Mouse (Mus musculus) activated CD4-positive, CD25-positive, alpha-beta regulatory T cell, adult 9 weeks (primary cell): ENCODE results near the gene Tssc4. TPM values are rescaled to one million over a fixed set of nuclear protein-coding genes. Genes with fewer than 3 reads are reported as not detected.

ENCODE experiments used
- polyA plus RNA-seq: library from polyadenylated mRNA; unstranded; fragments of 100-300 nt; shearing (Covaris generic); gene quantifications from one replicate; pipeline ENCODE4 v1.2.1, GENCODE M21; 2017

Tssc4 gene
- polyA plus RNA-seq = 53.5 TPM

DNA sequence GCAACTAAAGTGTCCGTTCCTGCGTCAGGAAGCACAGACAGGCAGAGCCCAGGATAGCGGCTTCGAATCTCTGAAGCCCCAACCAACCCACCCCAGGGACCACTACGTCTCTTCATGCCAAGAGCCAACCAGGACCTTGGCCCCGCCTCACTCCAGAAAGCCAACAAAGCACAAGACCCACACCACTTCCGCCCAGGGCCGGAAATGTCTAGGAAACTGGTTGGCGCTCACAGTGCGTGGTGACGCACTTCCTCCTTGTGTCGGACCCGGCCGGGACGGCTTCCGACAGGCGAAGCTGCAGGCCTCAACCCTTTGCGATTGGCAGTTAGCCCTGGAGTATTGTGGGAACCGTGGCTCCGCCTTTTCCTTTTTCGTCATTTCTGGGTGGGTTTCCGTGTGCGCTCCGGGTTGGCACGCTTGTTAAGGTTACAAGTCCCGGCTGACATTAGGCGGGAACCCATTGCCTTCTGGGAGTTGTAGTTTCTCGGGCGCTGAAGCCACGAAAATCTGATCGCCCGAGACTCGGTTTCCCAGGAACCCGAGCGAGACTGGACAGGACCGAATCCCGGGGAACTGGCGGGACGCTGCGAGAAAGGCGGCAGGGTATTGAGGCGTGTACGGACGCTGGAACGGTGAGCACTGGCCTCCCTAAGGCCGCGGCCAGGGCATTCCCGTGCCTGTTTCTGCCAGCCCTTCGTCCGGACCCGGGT is at the start of gene Tssc4:
Gene Tssc4 (plus strand): TSS at position 368 of the 710 bp plus-strand sequence.

DNA sequence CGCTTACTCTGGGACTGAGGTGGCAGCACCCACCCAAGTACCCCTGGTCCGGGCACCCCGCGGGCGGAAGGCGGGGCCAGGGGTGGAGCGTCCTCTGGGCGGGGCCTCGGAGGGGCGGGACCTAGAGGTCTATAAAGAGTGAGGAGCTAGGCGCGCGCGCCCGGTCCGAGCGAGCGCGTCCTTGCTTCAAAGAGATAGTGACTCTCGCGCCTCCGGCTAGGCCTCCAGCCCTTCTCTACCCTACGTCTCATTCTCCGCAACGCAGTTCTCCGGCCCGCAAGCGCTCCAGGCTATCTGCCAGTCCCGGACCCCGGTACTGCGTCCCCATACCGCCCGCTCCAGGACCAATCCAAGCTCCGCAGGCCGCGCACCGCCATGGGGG is 16.4 kb upstream of the Tssc4 start, which contains the start of gene Cd81:
Gene Cd81 (plus strand): TSS at position 114 of the 382 bp plus-strand sequence.

DNA sequence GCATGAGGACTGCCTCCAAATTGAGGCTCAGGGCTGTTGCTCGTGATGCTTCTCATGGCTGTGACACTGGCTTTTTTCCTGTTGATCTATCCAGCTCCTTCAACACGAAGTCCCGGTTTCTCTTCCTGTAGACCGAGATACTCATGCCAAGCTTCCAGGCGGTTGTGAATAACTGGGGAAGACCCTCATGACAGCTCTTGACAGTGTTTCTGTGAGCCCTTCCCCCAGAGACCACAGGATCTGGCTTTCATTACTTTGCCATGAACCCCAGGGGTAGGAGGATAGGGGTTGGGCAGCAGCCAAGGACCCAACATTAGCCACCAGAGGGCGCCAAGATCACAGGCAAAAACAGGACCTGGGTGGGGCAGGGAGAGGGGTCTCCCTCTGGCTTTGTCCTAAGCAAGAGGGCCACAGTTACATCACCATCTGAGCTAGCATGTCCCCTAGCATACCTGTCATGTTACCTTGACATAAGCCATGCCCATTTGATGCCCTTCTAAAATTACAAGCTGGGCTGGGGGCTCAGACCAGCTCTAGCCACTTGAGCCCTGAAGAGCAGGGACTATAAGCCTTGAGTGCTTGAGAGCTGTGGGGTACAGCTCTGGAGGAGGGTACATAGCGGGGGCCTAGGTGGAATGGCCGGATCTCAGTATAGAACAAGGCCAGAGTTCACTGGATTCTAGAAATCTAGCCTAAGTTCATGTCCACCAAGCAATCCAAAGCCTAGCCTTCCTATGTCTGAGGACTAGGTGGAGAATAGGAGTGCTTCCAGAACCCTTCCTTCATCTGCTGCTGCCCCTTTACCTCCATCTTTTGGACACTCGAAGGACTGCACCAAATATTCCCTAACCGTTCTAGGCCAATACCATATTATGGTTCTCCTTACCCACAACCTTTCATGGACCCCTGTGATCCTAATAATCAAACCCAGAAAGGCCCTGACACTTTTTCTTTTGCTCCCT is 25.8 kb downstream of the Tssc4 start, which contains the start of gene Trpm5:
Gene Trpm5 (minus strand): TSS at position 51 of the 962 bp plus-strand sequence.

DNA sequence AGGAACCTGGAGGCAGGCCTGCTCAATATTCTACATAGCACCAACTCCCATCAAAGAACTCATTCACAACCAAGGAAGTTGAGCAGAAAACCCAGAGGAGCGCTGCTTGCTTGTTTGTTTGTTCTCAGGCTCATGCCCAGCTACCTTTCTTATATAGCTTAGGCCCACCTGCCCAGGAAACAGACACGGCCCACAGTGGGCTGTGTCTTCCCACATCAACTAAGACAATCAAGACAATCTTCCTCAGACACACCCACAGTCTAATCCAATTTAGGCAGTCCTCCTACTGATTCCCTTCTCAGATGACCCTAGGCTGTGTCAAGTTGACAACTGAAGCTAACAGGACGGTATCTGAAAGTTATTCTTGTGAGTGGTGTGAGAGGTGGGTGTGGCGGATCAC is 37.0 kb downstream of the Tssc4 start, which contains the start of gene Kcnq1:
Gene Kcnq1 (plus strand): TSS at position 301 of the 400 bp plus-strand sequence.

Other genes with a start within 250 kb of the Tssc4 start
- not detected for gene Th, start 138.1 kb upstream of the Tssc4 start, polyA plus RNA-seq
- gene Ascl2, start 100.0 kb upstream of the Tssc4 start, polyA plus RNA-seq = 3.1 TPM
- gene Tspan32, start 64.2 kb upstream of the Tssc4 start, polyA plus RNA-seq = 622 TPM
- 187 TPM for gene Cd81, start 16.5 kb upstream of the Tssc4 start, polyA plus RNA-seq
- gene Trpm5, start 25.4 kb downstream of the Tssc4 start, polyA plus RNA-seq = not detected
- not detected for gene Kcnq1, start 37.1 kb downstream of the Tssc4 start, polyA plus RNA-seq